Mouse (Mus musculus) left cerebral cortex, adult 8-10 months (tissue): Measurements from ENCODE around the gene Zfp113. TPM values are rescaled to one million over a fixed set of nuclear protein-coding genes. Genes with fewer than 3 reads are reported as not detected.
"Not testable (repeated sequence)": the region's sequence is repeated elsewhere in the genome, so short reads cannot be mapped to it uniquely, and the experiment has no call there.

Experiments used
- DNase-seq, 2 experiments: peaks; one replicate each; pipeline ENCODE4 v3.0.0; 2022; ENCODE audit warnings: low spot score in 2 of 2
- microRNA-seq, 2 experiments: library from miRNA; unstranded; fragments of <30 nt; microRNA quantifications; one replicate each; pipeline ENCODE4 v1.2.0; 2022
- total RNA-seq, 4 experiments: library from RNA; stranded (reverse); gene quantifications; 2 replicates each; pipeline ENCODE4 v1.2.4; 2022

Gene Zfp113
- total RNA-seq, 4 experiments from 2014 or later = 11.6 to 14.0 (median 13.4) TPM

GRCm38 (mm10) chr5:138137935-138138549 lies 17.5 kb downstream of the Zfp113 start:
- DNase-seq = no peak

GRCm38 (mm10) chr5:138137257-138137656 lies 18.3 kb downstream of the Zfp113 start:
- no peak for DNase-seq

- no peak for DNase-seq
Measured at GRCm38 (mm10) chr5:138132425-138133064, 23.0 kb downstream of the Zfp113 start.

- no peak for DNase-seq
Measured at GRCm38 (mm10) chr5:138118041-138118440, 37.5 kb downstream of the Zfp113 start.

- no peak for DNase-seq
Measured at GRCm38 (mm10) chr5:138117199-138118015, 38.1 kb downstream of the Zfp113 start.

GRCm38 (mm10) chr5:138116255-138117198 lies 39.0 kb downstream of the Zfp113 start, which contains the start of gene Zscan21:
Gene Zscan21, plus strand, starts transcription at chr5:138116903.
- DNase-seq = peak; percentile 80 to 81

- not testable (repeated sequence) for DNase-seq
Measured at GRCm38 (mm10) chr5:138109847-138110396, 45.6 kb downstream of the Zfp113 start.

GRCm38 (mm10) chr5:138107130-138107529 lies 48.4 kb downstream of the Zfp113 start:
- no peak for DNase-seq

GRCm38 (mm10) chr5:138104976-138105375 lies 50.6 kb downstream of the Zfp113 start:
- DNase-seq = no peak

- no peak for DNase-seq
Measured at GRCm38 (mm10) chr5:138094474-138094873, 61.1 kb downstream of the Zfp113 start.

GRCm38 (mm10) chr5:138092771-138093170 lies 62.8 kb downstream of the Zfp113 start:
- DNase-seq = no peak

GRCm38 (mm10) chr5:138090737-138091136 lies 64.8 kb downstream of the Zfp113 start:
- no peak for DNase-seq

GRCm38 (mm10) chr5:138090271-138090670 lies 65.3 kb downstream of the Zfp113 start:
- no peak for DNase-seq

Small RNA genes within 50 kb of the gene (microRNA-seq; reads per million reads assigned to microRNA genes)
- gene Mir106b = 373 to 412 reads per million in 2 experiments
- gene Mir25 = 50.5 to 52.9 reads per million in 2 experiments
- gene Mir93 = 1,448 to 1,450 reads per million in 2 experiments

Other genes with a start within 250 kb of the Zfp113 start
- gene Cyp3a13, start 234.1 kb downstream of the Zfp113 start, total RNA-seq = under 1 TPM; 0.37 to 0.59 (median 0.51) TPM
- gene Gjc3, start 192.6 kb downstream of the Zfp113 start, total RNA-seq = 10 to 100 TPM; 22.7 to 28.6 (median 25.6) TPM
- gene Azgp1, start 174.2 kb downstream of the Zfp113 start, total RNA-seq = not detected
- not detected for gene Smok3a, start 134.5 kb downstream of the Zfp113 start, total RNA-seq
- not detected for gene Smok3b, start 134.3 kb downstream of the Zfp113 start, total RNA-seq
- gene Smok3c, start 102.5 kb downstream of the Zfp113 start, total RNA-seq = not detected
- gene Zkscan1, start 70.7 kb downstream of the Zfp113 start, total RNA-seq = 10 to 100 TPM; 39.6 to 44.7 (median 42.9) TPM
- gene Zscan21, start 38.8 kb downstream of the Zfp113 start, total RNA-seq = 10 to 100 TPM; 15.9 to 17.8 (median 16.3) TPM
- gene Cops6, start 5.3 kb upstream of the Zfp113 start, total RNA-seq = 100 to 1,000 TPM; 133 to 147 (median 144) TPM
- gene Ap4m1, start 16.3 kb upstream of the Zfp113 start, total RNA-seq = 10 to 100 TPM; 21.6 to 28.1 (median 24.0) TPM
- gene Mcm7, start 16.7 kb upstream of the Zfp113 start, total RNA-seq = 10 to 100 TPM; 15.2 to 17.9 (median 15.9) TPM
- gene Taf6, start 31.7 kb upstream of the Zfp113 start, total RNA-seq = 10 to 100 TPM; 34.6 to 42.1 (median 38.8) TPM
- gene Cnpy4, start 31.7 kb upstream of the Zfp113 start, total RNA-seq = 10 to 100 TPM; 11.7 to 14.7 (median 12.5) TPM
- 1 to 10 TPM; 7.4 to 9.1 (median 8.5) TPM for gene Mblac1, start 38.6 kb upstream of the Zfp113 start, total RNA-seq
- under 1 TPM in 3 of 4 experiments, not detected in 1; 0.19 to 0.23 (median 0.22) TPM for gene Nxpe5, start 70.2 kb upstream of the Zfp113 start, total RNA-seq
- 10 to 100 TPM; 50.8 to 61.6 (median 55.1) TPM for gene Lamtor4, start 99.7 kb upstream of the Zfp113 start, total RNA-seq
- gene BC037034, start 108.3 kb upstream of the Zfp113 start, total RNA-seq = 10 to 100 TPM; 60.5 to 70.0 (median 66.1) TPM
- gene Gal3st4, start 117.1 kb upstream of the Zfp113 start, total RNA-seq = 1 to 10 TPM; 2.8 to 5.2 (median 3.9) TPM
- gene Gm43720, start 124.2 kb upstream of the Zfp113 start, total RNA-seq = not detected
- 1 to 10 TPM in 3 of 4 experiments, under 1 TPM in 1; 0.94 to 1.7 (median 1.3) TPM for gene Gpc2, start 124.3 kb upstream of the Zfp113 start, total RNA-seq
- 1 to 10 TPM in 2 of 4 experiments, under 1 TPM in 2; 0.36 to 1.2 (median 0.89) TPM for gene Stag3, start 124.5 kb upstream of the Zfp113 start, total RNA-seq
- 1 to 10 TPM in 1 of 4 experiments, under 1 TPM in 3; 0.34 to 1.1 (median 0.59) TPM for gene Pvrig, start 186.2 kb upstream of the Zfp113 start, total RNA-seq